Mouse (Mus musculus) brain, embryonic 18.5 days (tissue): ENCODE results near the gene Amer1.

Experiments
- DNase-seq: peaks from one replicate; pipeline ENCODE4 v3.0.0-alpha.2; 2012; ENCODE audit warnings: low read depth, low spot score

Amer1 gene

GRCm38 (mm10) chrX:95444776-95445111 lies at the start of gene Amer1:
Amer1 (minus strand) TSS chrX:95444872.
- DNase-seq: peak; percentile 83

GRCm38 (mm10) chrX:95457166-95457565 lies 12.5 kb upstream of the Amer1 start:
- no peak for DNase-seq

- DNase-seq: no peak
Observed at GRCm38 (mm10) chrX:95445866-95446265, 1.2 kb upstream of the Amer1 start.

GRCm38 (mm10) chrX:95445141-95445540 lies 469 bp upstream of the Amer1 start:
- DNase-seq: no peak

- no peak for DNase-seq
Observed at GRCm38 (mm10) chrX:95443898-95444775, 535 bp downstream of the Amer1 start.

- DNase-seq: no peak
Observed at GRCm38 (mm10) chrX:95443390-95443789, 1.3 kb downstream of the Amer1 start.

- DNase-seq: no peak
Observed at GRCm38 (mm10) chrX:95442261-95442660, 2.4 kb downstream of the Amer1 start.

- DNase-seq: no peak
Observed at GRCm38 (mm10) chrX:95441290-95441689, 3.4 kb downstream of the Amer1 start.

- DNase-seq: no peak
Observed at GRCm38 (mm10) chrX:95438491-95438890, 6.2 kb downstream of the Amer1 start.

GRCm38 (mm10) chrX:95437236-95437635 lies 7.4 kb downstream of the Amer1 start:
- no peak for DNase-seq

GRCm38 (mm10) chrX:95373101-95373500 lies 71.6 kb downstream of the Amer1 start:
- DNase-seq: no peak
